Mouse (Mus musculus) bone marrow macrophage, adult 2 months (primary cell): ENCODE data around the gene En2.

Experiments
- CTCF ChIP-seq: IDR thresholded peaks from 2 replicates; pipeline ENCODE4 v1.5.1; 2012; ENCODE audit warnings: low read depth, mild to moderate bottlenecking, low read length, moderate library complexity
- POLR2A ChIP-seq: IDR thresholded peaks from 2 replicates; pipeline ENCODE4 v1.6.1; 2012; ENCODE audit warnings: mild to moderate bottlenecking, low read depth, low read length, borderline replicate concordance

GRCm38 (mm10) chr5:28122491-28123454 lies 42.7 kb upstream of the En2 start:
- TF ChIP-seq CTCF: peak; percentile 28
- no peak for TF ChIP-seq POLR2A
